Mouse (Mus musculus) myocyte (in vitro differentiated cells): ENCODE data around the gene Paxx. TPM values are rescaled to one million over a fixed set of nuclear protein-coding genes. Genes with fewer than 3 reads are reported as not detected.

ENCODE experiments used
- H3K27me3 ChIP-seq: one replicate; pipeline ENCODE4 v1.6.1; 2011; ENCODE audit not compliant: control insufficient read depth, insufficient read depth, insufficient read length
- H3K36me3 ChIP-seq: one replicate; pipeline ENCODE4 v1.6.1; 2011; ENCODE audit not compliant: control insufficient read depth, insufficient read depth
- H3K4me2 ChIP-seq: one replicate; pipeline ENCODE4 v1.6.1; 2011; ENCODE audit warnings: low read depth, control low read depth
- H3K4me3 ChIP-seq: one replicate; pipeline ENCODE4 v1.5.1; 2011; ENCODE audit warnings: mild to moderate bottlenecking, control low read depth, moderate library complexity
- H3K79me2 ChIP-seq: one replicate; pipeline ENCODE4 v1.6.1; 2011; ENCODE audit not compliant: control insufficient read depth, insufficient read depth
- H3ac ChIP-seq: one replicate; pipeline ENCODE4 v1.6.1; 2011; ENCODE audit not compliant: control insufficient read depth, insufficient read length
- CEBPB ChIP-seq: IDR thresholded peaks from 2 replicates; pipeline ENCODE4 v1.6.1; 2011; ENCODE audit warnings: mild to moderate bottlenecking, moderate library complexity; ENCODE audit not compliant: poor library complexity, insufficient read depth, severe bottlenecking
- E2F4 ChIP-seq: IDR thresholded peaks from one replicate; pipeline ENCODE4 v1.6.1; 2011; ENCODE audit warnings: mild to moderate bottlenecking, control low read depth, moderate library complexity; ENCODE audit not compliant: insufficient read depth
- MAX ChIP-seq: IDR thresholded peaks from one replicate; pipeline ENCODE4 v1.6.1; 2011; ENCODE audit warnings: low read depth, mild to moderate bottlenecking, control low read depth
- MYOD1 ChIP-seq, 3 experiments: IDR thresholded peaks; one replicate each; pipeline ENCODE4 v1.6.1; 2011; ENCODE audit warnings: control low read depth in 2 of 3, low read depth in 2 of 3, mild to moderate bottlenecking in 2 of 3, moderate library complexity in 1 of 3; ENCODE audit not compliant: insufficient read length in 2 of 3, control insufficient read depth in 1 of 3
- MYOG ChIP-seq, 3 experiments: IDR thresholded peaks; one replicate each; pipeline ENCODE4 v1.6.1; 2011; ENCODE audit warnings: control low read depth in 2 of 3, low read depth in 2 of 3, mild to moderate bottlenecking in 2 of 3; ENCODE audit not compliant: insufficient read length in 2 of 3, control insufficient read depth in 1 of 3, insufficient read depth in 1 of 3
- POLR2A ChIP-seq: IDR thresholded peaks from one replicate; pipeline ENCODE4 v1.6.1; 2011; ENCODE audit warnings: low read depth, mild to moderate bottlenecking, control low read depth, moderate library complexity; ENCODE audit not compliant: insufficient read length
- POLR2AphosphoS2 ChIP-seq: IDR thresholded peaks from one replicate; pipeline ENCODE4 v1.6.1; 2011; ENCODE audit warnings: low read depth, control low read depth; ENCODE audit not compliant: insufficient read length
- REST ChIP-seq: IDR thresholded peaks from one replicate; pipeline ENCODE4 v1.6.1; 2011; ENCODE audit warnings: mild to moderate bottlenecking, control low read depth, moderate library complexity; ENCODE audit not compliant: insufficient read depth, insufficient read length
- SRF ChIP-seq: IDR thresholded peaks from one replicate; pipeline ENCODE4 v1.6.1; 2011; ENCODE audit warnings: low read depth; ENCODE audit not compliant: control insufficient read depth, insufficient read length
- TCF12 ChIP-seq: IDR thresholded peaks from one replicate; pipeline ENCODE4 v1.6.1; 2011; ENCODE audit warnings: mild to moderate bottlenecking, control low read depth; ENCODE audit not compliant: poor library complexity, insufficient read depth, severe bottlenecking
- TCF3 ChIP-seq: IDR thresholded peaks from one replicate; pipeline ENCODE4 v1.6.1; 2011; ENCODE audit warnings: low read depth, control low read depth; ENCODE audit not compliant: insufficient read length
- USF1 ChIP-seq: IDR thresholded peaks from one replicate; pipeline ENCODE4 v1.6.1; 2011; ENCODE audit warnings: low read depth, mild to moderate bottlenecking, control low read depth, moderate library complexity
- polyA plus RNA-seq: library from polyadenylated mRNA; unstranded; fragments of >200 nt; fragmentation: generic; extraction: Trizol; gene quantifications from one replicate; pipeline ENCODE4 v1.2.1, GENCODE M21; 2012; ENCODE audit warnings: missing spikeins

Gene Paxx
- polyA plus RNA-seq, 1 experiment = 64.3 TPM

- Histone ChIP-seq H3K36me3 (no peaks in the 10 kb centered on the region), H3ac (no peak within 1 kb of the TSS), H3K79me2 (no peaks in the 10 kb centered on the region), H3K27me3 (peaks cover 5% of the 10 kb centered on the region), H3K4me3 (no peak within 1 kb of the TSS), H3K4me2 (no peak within 1 kb of the TSS)
- TF ChIP-seq E2F4 = no peak
These were observed 32.6 kb upstream of the Paxx start, which contains the start of gene Lcn12 for GRCm38 (mm10) chr2:25493476-25493961. TSS of gene Lcn12 (minus strand) at chr2:25493911.

GRCm38 (mm10) chr2:25492988-25493387 lies 32.1 kb upstream of the Paxx start:
- no peak overlapping the region for H3K4me2 ChIP-seq
- H3ac ChIP-seq = no peak overlapping the region
- peaks cover 5% of the 10 kb centered on the region for H3K27me3 ChIP-seq
- H3K79me2 ChIP-seq = no peaks in the 10 kb centered on the region
- no peaks in the 10 kb centered on the region for H3K36me3 ChIP-seq
- no peak overlapping the region for H3K4me3 ChIP-seq
- no peak for TF ChIP-seq TCF3
- no peak for TF ChIP-seq MAX
- TF ChIP-seq REST = no peak
- no peak for TF ChIP-seq E2F4
- TF ChIP-seq MYOG (IDR thresholded peaks at IDR 0.05; ENCODE audit: control insufficient read depth in 1 of 3, insufficient read depth in 1 of 3, insufficient read length in 2 of 3, low read depth in 2 of 3) = no peak
- TF ChIP-seq MYOD1 (IDR thresholded peaks at IDR 0.05; ENCODE audit: control insufficient read depth in 1 of 3, insufficient read length in 2 of 3, low read depth in 2 of 3) = no peak
- no peak for TF ChIP-seq POLR2AphosphoS2
- no peak for TF ChIP-seq CEBPB
- TF ChIP-seq POLR2A = no peak

DNA sequence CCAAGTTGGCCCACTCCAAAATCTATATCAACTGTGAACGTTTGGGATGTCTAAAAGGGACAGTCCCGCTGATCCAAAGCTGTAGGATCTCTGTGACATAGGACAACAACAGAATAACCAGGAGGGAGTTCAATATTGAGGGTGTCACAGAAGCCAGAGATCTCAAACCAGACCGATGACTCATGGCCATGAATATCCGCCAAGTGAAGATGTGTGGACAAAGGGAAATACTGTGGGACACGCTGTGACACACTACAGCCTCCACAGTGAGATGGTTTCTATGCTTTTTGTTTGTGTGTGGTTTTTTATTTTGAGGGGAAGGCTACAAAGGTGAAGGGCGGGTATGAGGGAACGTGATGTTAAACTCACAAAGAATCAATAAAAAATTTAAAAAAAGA lies 27.8 kb upstream of the Paxx start:
- Histone ChIP-seq H3K4me3 (no peak overlapping the region), H3K36me3 (no peaks in the 10 kb centered on the region), H3K27me3 (peaks cover 28% of the 10 kb centered on the region), H3K79me2 (no peaks in the 10 kb centered on the region), H3K4me2 (peak overlapping the region; percentile 3), H3ac (no peak overlapping the region)
- no peak for TF ChIP-seq TCF12
- TF ChIP-seq USF1 = no peak
- no peak for TF ChIP-seq MAX
- TF ChIP-seq SRF = no peak
- TF ChIP-seq E2F4 = no peak
- no peak for TF ChIP-seq MYOG (IDR thresholded peaks at IDR 0.05; ENCODE audit: control insufficient read depth in 1 of 3, insufficient read depth in 1 of 3, insufficient read length in 2 of 3, low read depth in 2 of 3)
- TF ChIP-seq TCF3 = no peak
- no peak for TF ChIP-seq REST
- TF ChIP-seq MYOD1 (IDR thresholded peaks at IDR 0.05; ENCODE audit: control insufficient read depth in 1 of 3, insufficient read length in 2 of 3, low read depth in 2 of 3) = no peak
- TF ChIP-seq POLR2A = no peak
- TF ChIP-seq CEBPB = no peak
- no peak for TF ChIP-seq POLR2AphosphoS2

GRCm38 (mm10) chr2:25487965-25488670 lies 27.2 kb upstream of the Paxx start:
- peak overlapping the region; percentile 3 for H3K4me2 ChIP-seq

DNA sequence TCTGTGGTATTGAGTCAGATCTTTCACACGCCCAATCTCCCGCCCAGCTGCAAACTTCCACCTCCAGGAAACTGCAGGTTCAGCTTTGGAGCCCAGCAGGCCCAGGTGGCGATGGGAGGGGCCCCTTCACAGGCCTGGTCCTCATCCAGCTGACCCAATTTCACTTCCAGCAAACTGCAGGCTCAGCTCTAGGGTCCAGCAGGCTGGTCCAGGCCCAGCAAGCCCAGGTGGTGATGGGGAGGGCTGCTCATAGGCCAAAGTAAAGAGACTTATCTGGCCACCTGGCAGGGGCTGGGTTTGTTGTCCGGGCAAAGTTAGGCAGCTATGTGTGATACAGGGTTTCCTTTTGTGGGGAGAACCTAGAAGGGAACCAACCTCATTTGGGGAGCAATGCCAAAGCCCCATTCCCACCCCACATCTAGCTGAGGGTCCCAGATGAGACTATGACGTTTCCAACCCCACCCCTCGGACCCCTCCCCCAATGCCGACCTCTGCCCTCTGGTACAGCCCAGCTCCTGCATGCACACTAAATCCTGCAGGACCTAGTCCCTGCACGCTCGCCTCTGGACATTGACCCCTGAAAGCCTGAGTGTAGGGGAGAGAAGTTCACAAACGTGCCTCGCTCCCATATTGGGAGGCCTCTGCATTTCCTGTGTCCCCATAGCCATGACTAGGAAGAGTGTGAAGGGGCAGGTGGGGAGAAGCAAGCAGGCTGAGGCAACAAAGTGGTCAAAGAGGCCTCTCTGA lies 24.2 kb upstream of the Paxx start:
- no peak overlapping the region for H3K4me2 ChIP-seq
- peaks cover 27% of the 10 kb centered on the region for H3K27me3 ChIP-seq
- no peaks in the 10 kb centered on the region for H3K79me2 ChIP-seq
- TF ChIP-seq MYOG (IDR thresholded peaks at IDR 0.05; ENCODE audit: control insufficient read depth in 1 of 3, insufficient read depth in 1 of 3, insufficient read length in 2 of 3, low read depth in 2 of 3) (no peak), MAX (no peak), MYOD1 (IDR thresholded peaks at IDR 0.05; ENCODE audit: control insufficient read depth in 1 of 3, insufficient read length in 2 of 3, low read depth in 2 of 3) (no peak)
- H3K4me3 ChIP-seq = no peak overlapping the region
- no peak overlapping the region for H3ac ChIP-seq
- no peaks in the 10 kb centered on the region for H3K36me3 ChIP-seq

More at GRCm38 (mm10) chr2:25487965-25488670, 27.2 kb upstream of the Paxx start:
- Histone ChIP-seq H3K79me2 (no peaks in the 10 kb centered on the region), H3K36me3 (no peaks in the 10 kb centered on the region), H3ac (no peak overlapping the region), H3K27me3 (peaks cover 32% of the 10 kb centered on the region), H3K4me3 (no peak overlapping the region)
- TF ChIP-seq TCF12 = no peak
- TF ChIP-seq MYOD1 (IDR thresholded peaks at IDR 0.05; ENCODE audit: control insufficient read depth in 1 of 3, insufficient read length in 2 of 3, low read depth in 2 of 3) = no peak
- TF ChIP-seq E2F4 = no peak
- TF ChIP-seq REST = no peak
- no peak for TF ChIP-seq MYOG (IDR thresholded peaks at IDR 0.05; ENCODE audit: control insufficient read depth in 1 of 3, insufficient read depth in 1 of 3, insufficient read length in 2 of 3, low read depth in 2 of 3)
- TF ChIP-seq POLR2A = no peak
- no peak for TF ChIP-seq USF1
